Mouse (Mus musculus) heart, postnatal 0 days (tissue): ENCODE measurements around the gene Pdzph1. TPM values are rescaled to one million over a fixed set of nuclear protein-coding genes. Genes with fewer than 3 reads are reported as not detected.

Source experiments
- ATAC-seq: fragments of 200-750 bp; cut with Nextera tagmentation; 2 replicates; pipeline ENCODE4 v1.8.0; 2017; ENCODE audit warnings: low read depth, moderate number of reproducible peaks, moderate library complexity; ENCODE audit not compliant: insufficient read depth
- DNase-seq: peaks from one replicate; pipeline ENCODE4 v3.0.0-alpha.2; 2016; ENCODE audit warnings: low spot score
- H3K27ac ChIP-seq: fragments of 300-500 bp; sonication (generic); 2 replicates; pipeline ENCODE4 v1.5.1; 2014; ENCODE audit warnings: low read depth, mild to moderate bottlenecking
- H3K27me3 ChIP-seq: fragments of 300-500 bp; sonication (generic); 2 replicates; pipeline ENCODE4 v1.6.1; 2014; ENCODE audit warnings: low read length, mixed read lengths; ENCODE audit not compliant: control insufficient read depth, insufficient read depth
- H3K36me3 ChIP-seq: fragments of 300-500 bp; sonication (generic); replicated peaks from 2 replicates; pipeline ENCODE4 v1.6.1; 2014; ENCODE audit warnings: low read length, mixed read lengths; ENCODE audit not compliant: control insufficient read depth, insufficient read depth
- H3K4me1 ChIP-seq: fragments of 300-500 bp; sonication (generic); 2 replicates; pipeline ENCODE4 v1.6.1; 2014; ENCODE audit warnings: antibody characterized with exemption; ENCODE audit not compliant: control insufficient read depth, insufficient read depth
- H3K4me2 ChIP-seq: fragments of 300-500 bp; sonication (generic); 2 replicates; pipeline ENCODE4 v1.6.1; 2014; ENCODE audit warnings: low read depth, mild to moderate bottlenecking, low read length, moderate library complexity
- H3K4me3 ChIP-seq: fragments of 300-500 bp; sonication (generic); 2 replicates; pipeline ENCODE4 v1.5.1; 2014; ENCODE audit warnings: low read depth, low read length
- H3K9ac ChIP-seq: fragments of 300-500 bp; sonication (generic); replicated peaks from 2 replicates; pipeline ENCODE4 v1.6.1; 2014; ENCODE audit warnings: low read depth, low read length, mixed read lengths
- H3K9me3 ChIP-seq: fragments of 300-500 bp; sonication (generic); replicated peaks from 2 replicates; pipeline ENCODE4 v1.6.1; 2016; ENCODE audit warnings: low read length; ENCODE audit not compliant: control insufficient read depth
- CTCF ChIP-seq: IDR thresholded peaks from 2 replicates; pipeline ENCODE4 v1.5.1; 2016; ENCODE audit warnings: antibody characterized with exemption, control low read depth, low read depth
- EP300 ChIP-seq: IDR thresholded peaks from 2 replicates; pipeline ENCODE4 v1.6.1; 2016; ENCODE audit warnings: antibody characterized with exemption, low read depth
- WGBS: fragments of 180-500 bp; shearing (Covaris S2); extraction: QIAGEN DNeasy Blood & Tissue Kit; methylation state at CpG from one replicate; pipeline ENCODE4 v1.1.7; 2014; 5-methylcytosine and 5-hydroxymethylcytosine counted together
- polyA plus RNA-seq: library from polyadenylated mRNA; unstranded; fragments of >200 nt; fragmentation: Nextera tagmentation; extraction: Ambion mirVana; gene quantifications from 2 replicates; pipeline ENCODE4 v1.2.1, GENCODE M21; 2015
- total RNA-seq: library from RNA; depleted of rRNA; stranded (reverse); fragments of >200 nt; gene quantifications from 2 replicates; pipeline ENCODE4 v1.2.3, GENCODE M21; 2014; ENCODE audit warnings: low replicate concordance; rRNA removed

Gene Pdzph1
- total and polyA plus RNA-seq, 2 experiments from 2014 or later: not detected

DNA sequence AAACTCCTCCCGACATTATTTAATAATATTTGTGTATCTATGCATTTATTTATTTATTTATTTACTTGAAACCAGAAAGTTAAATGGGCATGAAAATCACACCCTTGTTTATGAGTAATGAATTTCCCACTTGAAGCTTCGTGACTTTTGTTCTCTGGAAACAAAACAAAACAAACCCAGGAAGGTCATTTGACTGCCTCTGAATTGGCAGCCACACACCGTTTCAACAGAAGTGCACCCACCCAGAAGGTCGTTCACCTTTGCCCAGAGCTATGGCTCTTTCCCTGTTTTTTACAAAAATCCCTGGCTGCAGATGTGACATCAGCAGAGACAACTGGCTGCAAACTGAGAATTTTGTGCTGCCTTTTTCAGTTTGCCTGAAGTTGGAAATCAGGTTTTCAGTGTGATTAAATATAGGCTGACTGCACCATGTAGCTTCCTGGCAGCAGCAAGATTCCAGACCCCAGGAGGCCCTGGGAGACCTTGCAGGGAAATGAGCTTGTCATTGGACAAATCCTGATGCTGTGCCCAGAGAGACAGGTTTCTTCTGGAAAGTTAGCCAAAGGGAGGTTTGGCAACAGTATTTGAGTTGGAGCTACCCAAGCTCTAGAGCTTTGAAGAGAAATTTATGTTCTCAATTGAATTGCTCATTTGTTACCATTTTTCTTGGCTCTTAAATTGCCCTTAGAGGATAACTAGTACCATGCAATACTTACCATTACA, 99.5 kb downstream of the Pdzph1 start:
- ATAC-seq (no peak), DNase-seq (no peak)
- Histone ChIP-seq H3K4me3 (no peak overlapping the region), H3K36me3 (no peaks in the 10 kb centered on the region), H3K9me3 (no peaks in the 10 kb centered on the region), H3K27me3 (no peaks in the 10 kb centered on the region), H3K4me1 (no peaks in the 10 kb centered on the region), H3K4me2 (no peak overlapping the region), H3K27ac (no peak overlapping the region), H3K9ac (no peak overlapping the region)
- 49% methylated on average over 4 of the region's 4 CpGs for whole genome bisulfite sequencing
- TF ChIP-seq CTCF (no peak), EP300 (no peak)

DNA sequence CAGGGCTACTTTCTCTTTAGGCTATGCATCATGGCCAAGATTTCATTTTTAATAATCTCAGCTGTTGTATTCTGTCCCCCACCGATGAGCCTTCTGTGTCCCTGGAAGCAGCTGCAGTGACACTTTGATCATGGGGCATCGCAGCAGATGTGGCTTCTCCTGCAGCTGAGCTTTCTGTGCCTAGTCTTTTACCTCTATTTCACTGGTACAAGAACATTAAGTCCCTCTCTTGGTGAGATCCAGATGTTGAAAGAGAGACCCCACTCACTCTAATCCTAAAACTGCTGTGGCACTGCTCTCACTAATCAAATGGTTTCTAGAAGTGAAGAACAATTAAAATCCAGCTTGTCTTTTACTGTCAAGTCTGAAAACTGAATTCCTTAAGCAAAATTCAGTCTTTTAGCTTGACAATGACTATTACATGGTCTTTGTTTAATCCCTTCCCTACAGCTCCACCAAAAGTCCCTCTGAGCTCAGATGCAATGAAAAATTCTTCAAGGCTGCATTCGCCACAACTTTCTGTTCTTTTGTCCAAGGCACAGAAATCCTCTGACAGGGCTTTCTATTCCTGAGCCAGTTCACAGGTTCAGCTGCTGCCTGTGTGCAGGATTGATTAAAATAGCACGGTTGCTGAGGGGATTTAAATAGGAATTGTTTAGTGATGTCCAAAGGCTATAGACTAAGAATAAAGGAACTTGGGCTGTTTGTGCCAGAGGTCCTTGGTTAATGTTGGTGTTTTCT, 101.1 kb downstream of the Pdzph1 start:
- no peak overlapping the region for H3K27ac ChIP-seq
- WGBS: 61% methylated on average over 4 of the region's 4 CpGs
- H3K4me3 ChIP-seq: no peak overlapping the region
- no peak for DNase-seq
- H3K4me2 ChIP-seq: no peak overlapping the region
- TF ChIP-seq CTCF: no peak
- TF ChIP-seq EP300: no peak
- no peaks in the 10 kb centered on the region for H3K4me1 ChIP-seq
- H3K9ac ChIP-seq: no peak overlapping the region
- H3K27me3 ChIP-seq: no peaks in the 10 kb centered on the region
- H3K36me3 ChIP-seq: no peaks in the 10 kb centered on the region
- H3K9me3 ChIP-seq: no peaks in the 10 kb centered on the region
- ATAC-seq: no peak

GRCm38 (mm10) chr17:58884393-58884792, 106.8 kb downstream of the Pdzph1 start:
- no peaks in the 10 kb centered on the region for H3K27me3 ChIP-seq
- H3K9ac ChIP-seq: no peak overlapping the region
- H3K4me3 ChIP-seq: no peak overlapping the region
- DNase-seq (no peak), ATAC-seq (no peak)
- 43% methylated on average over 1 of the region's 1 CpGs for WGBS
- H3K9me3 ChIP-seq: no peaks in the 10 kb centered on the region
- TF ChIP-seq EP300 (no peak), CTCF (no peak)
- H3K4me2 ChIP-seq: no peak overlapping the region
- H3K27ac ChIP-seq: no peak overlapping the region
- no peaks in the 10 kb centered on the region for H3K36me3 ChIP-seq
- H3K4me1 ChIP-seq: no peaks in the 10 kb centered on the region

DNA sequence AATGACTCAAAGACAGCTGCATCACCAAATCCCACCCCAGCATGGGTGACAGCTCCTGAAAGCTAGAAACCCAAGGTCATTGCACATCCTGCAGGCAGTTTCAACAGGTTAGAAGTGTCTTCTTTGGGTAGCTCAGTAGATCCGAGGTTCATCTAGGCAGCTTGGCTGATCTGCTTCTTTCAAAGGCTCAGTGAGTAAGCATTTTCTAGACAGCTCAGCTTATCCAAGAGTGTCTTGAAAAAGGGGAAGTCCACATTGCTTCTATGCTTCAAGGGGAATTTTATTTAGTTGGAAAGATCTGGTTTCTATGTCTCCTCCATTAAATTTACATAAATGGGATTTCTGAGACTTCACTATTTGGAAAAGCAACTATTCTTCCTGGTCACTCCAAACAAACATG, 117.8 kb downstream of the Pdzph1 start:
- no peak overlapping the region for H3K4me2 ChIP-seq
- H3K27ac ChIP-seq: no peak overlapping the region
- WGBS: 25% methylated on average over 1 of the region's 1 CpGs
- H3K36me3 ChIP-seq: no peaks in the 10 kb centered on the region
- H3K27me3 ChIP-seq: no peaks in the 10 kb centered on the region
- DNase-seq: no peak
- no peak overlapping the region for H3K9ac ChIP-seq
- no peak overlapping the region for H3K4me3 ChIP-seq
- ATAC-seq: no peak
- no peaks in the 10 kb centered on the region for H3K4me1 ChIP-seq
- no peaks in the 10 kb centered on the region for H3K9me3 ChIP-seq
- no peak for TF ChIP-seq EP300
- no peak for TF ChIP-seq CTCF

GRCm38 (mm10) chr17:58870795-58871194, 120.4 kb downstream of the Pdzph1 start:
- no peak for ATAC-seq
- TF ChIP-seq CTCF: no peak
- TF ChIP-seq EP300: no peak

More at GRCm38 (mm10) chr17:58870795-58871194, 120.4 kb downstream of the Pdzph1 start:
- DNase-seq: no peak
- H3K27ac ChIP-seq: no peak overlapping the region
- no peaks in the 10 kb centered on the region for H3K27me3 ChIP-seq
- no peak overlapping the region for H3K4me2 ChIP-seq
- no peaks in the 10 kb centered on the region for H3K9me3 ChIP-seq
- no peak overlapping the region for H3K9ac ChIP-seq
- H3K36me3 ChIP-seq: no peaks in the 10 kb centered on the region
- no peak overlapping the region for H3K4me3 ChIP-seq
- H3K4me1 ChIP-seq: no peaks in the 10 kb centered on the region

Other genes with a start within 250 kb of the Pdzph1 start
- gene Nudt12, start 22.0 kb upstream of the Pdzph1 start, total RNA-seq: 7.8 and 8.3 TPM in 2 replicates
- 3.6 and 4.2 TPM in 2 replicates for gene Nudt12, start 22.0 kb upstream of the Pdzph1 start, polyA plus RNA-seq